Mouse (Mus musculus): ENCODE measurements at regions not wholly inside any gene's neighbourhood (a gene's known extent, or its start where the extent isn't known, plus 50 kb on each side); places are given as distances from the start of the nearest gene placed in this dataset.

- Histone ChIP-seq H3K9me3 (no peaks in the 10 kb centered on the region), H3K27me3 (replicated peaks) (no peaks in the 10 kb centered on the region), H3K9ac (no peak overlapping the region), H3K4me1 (replicated peaks) (no peaks in the 10 kb centered on the region), H3K4me2 (replicated peaks) (no peak overlapping the region), H3K27ac (no peak overlapping the region), H3K36me3 (no peaks in the 10 kb centered on the region), H3K4me3 (replicated peaks) (no peak overlapping the region)
- ATAC-seq = no peak
- WGBS = 69% methylated on average over 22 of the region's 22 CpGs
These were observed 93.5 kb upstream of the Tut7 start for GRCm38 (mm10) chr13:59916166-59917044.

DNA sequence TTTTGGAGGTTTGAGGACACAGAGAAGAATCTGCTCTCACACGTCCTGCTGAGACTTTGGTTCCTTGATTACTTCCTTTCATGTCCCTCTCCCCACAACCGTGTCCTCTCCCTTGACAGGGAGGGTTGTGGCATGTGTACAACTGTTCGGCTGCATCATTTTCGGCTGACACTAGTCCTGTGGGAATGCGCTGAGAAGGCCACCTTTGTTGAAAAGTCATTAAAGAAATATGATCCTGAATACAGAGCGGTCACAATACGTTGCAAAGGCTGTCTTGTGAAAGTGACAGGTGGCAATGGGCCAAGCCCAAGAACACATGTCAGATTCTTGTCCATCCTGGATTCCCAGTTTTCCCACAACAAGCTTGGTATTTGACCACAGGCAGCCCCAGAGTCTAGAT is 92.8 kb upstream of the Tut7 start:
- H3K27ac ChIP-seq = no peak overlapping the region
- H3K4me2 ChIP-seq (replicated peaks) = no peak overlapping the region
- WGBS = 85% methylated on average over 7 of the region's 7 CpGs
- H3K27me3 ChIP-seq (replicated peaks) = no peaks in the 10 kb centered on the region
- no peaks in the 10 kb centered on the region for H3K9me3 ChIP-seq
- no peak overlapping the region for H3K9ac ChIP-seq
- H3K4me1 ChIP-seq (replicated peaks) = 0 out of 2 replicates have a peak, but pooled peaks cover under 1% of the 10 kb centered on the region
- H3K4me3 ChIP-seq (replicated peaks) = no peak overlapping the region
- no peak for ATAC-seq
- no peaks in the 10 kb centered on the region for H3K36me3 ChIP-seq

DNA sequence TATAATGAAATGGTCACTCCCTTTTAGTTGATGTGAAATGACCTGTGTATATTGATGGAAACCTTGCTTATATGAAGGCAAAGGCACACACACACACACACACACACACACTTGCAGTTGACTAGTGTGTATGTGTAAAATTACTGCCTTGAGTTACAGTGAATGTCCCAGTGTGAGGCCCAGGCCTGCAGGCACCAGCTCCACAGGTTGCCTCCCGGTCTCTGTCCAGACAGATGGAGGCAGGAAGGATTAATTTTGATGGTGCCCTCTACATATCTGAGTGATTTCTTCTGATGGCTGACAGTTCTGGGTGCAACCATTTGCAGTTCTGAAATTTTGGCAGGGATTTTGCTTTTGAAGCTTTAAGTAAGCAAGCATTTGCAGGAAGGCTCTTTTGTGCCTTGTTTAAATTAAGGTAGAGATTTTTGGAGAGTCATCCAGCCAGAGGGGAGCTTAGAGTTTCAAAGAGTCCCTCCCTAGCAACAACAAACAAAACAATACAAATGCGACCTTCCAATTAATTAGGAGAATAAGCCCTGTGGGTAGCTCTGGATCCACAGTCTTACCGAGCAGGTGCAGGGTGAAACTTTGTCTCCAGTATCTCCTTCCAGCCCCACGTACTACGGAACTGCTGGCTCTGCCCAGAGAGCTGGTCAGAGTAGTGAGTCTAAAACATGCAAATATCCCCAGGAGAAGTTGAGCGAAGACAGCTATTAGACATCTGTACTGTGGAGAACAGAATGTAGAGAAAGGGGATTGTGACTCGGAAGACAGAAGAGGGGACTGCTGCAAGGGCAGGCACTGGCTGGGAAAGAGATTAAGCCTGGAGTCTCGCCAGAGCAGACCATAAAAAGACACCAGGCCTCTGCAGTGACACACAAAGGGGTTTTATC is 87.5 kb upstream of the Tut7 start:
- H3K4me2 ChIP-seq (replicated peaks) = no peak overlapping the region
- 52% methylated on average over 8 of the region's 8 CpGs for WGBS

GRCm38 (mm10) chr13:59909400-59909799 is 86.5 kb upstream of the Tut7 start:
- WGBS = 74% methylated on average over 4 of the region's 4 CpGs
- 0 out of 2 replicates have a peak, but pooled peaks cover 2% of the 10 kb centered on the region for H3K4me1 ChIP-seq (replicated peaks)
- H3K4me2 ChIP-seq (replicated peaks) = no peak overlapping the region
- ATAC-seq = no peak
- H3K27me3 ChIP-seq (replicated peaks) = no peaks in the 10 kb centered on the region
- H3K4me3 ChIP-seq (replicated peaks) = no peak overlapping the region
- no peak overlapping the region for H3K27ac ChIP-seq
- no peak overlapping the region for H3K9ac ChIP-seq
- no peaks in the 10 kb centered on the region for H3K36me3 ChIP-seq
- H3K9me3 ChIP-seq = no peaks in the 10 kb centered on the region

More for the DNA sequence above, 87.5 kb upstream of the Tut7 start:
- no peaks in the 10 kb centered on the region for H3K27me3 ChIP-seq (replicated peaks)
- no peak overlapping the region for H3K27ac ChIP-seq
- no peak overlapping the region for H3K9ac ChIP-seq
- no peaks in the 10 kb centered on the region for H3K36me3 ChIP-seq
- no peak for ATAC-seq
- H3K9me3 ChIP-seq = no peaks in the 10 kb centered on the region
- H3K4me1 ChIP-seq (replicated peaks) = 0 out of 2 replicates have a peak, but pooled peaks cover 2% of the 10 kb centered on the region
- H3K4me3 ChIP-seq (replicated peaks) = no peak overlapping the region

GRCm38 (mm10) chr13:59908786-59909185 is 85.8 kb upstream of the Tut7 start:
- Histone ChIP-seq H3K9me3 (no peaks in the 10 kb centered on the region), H3K4me1 (replicated peaks) (0 out of 2 replicates have a peak, but pooled peaks cover 2% of the 10 kb centered on the region), H3K27ac (no peak overlapping the region), H3K36me3 (no peaks in the 10 kb centered on the region), H3K4me2 (replicated peaks) (no peak overlapping the region), H3K9ac (no peak overlapping the region), H3K27me3 (replicated peaks) (no peaks in the 10 kb centered on the region), H3K4me3 (replicated peaks) (no peak overlapping the region)
- WGBS = 77% methylated on average over 4 of the region's 4 CpGs
- ATAC-seq = no peak

DNA sequence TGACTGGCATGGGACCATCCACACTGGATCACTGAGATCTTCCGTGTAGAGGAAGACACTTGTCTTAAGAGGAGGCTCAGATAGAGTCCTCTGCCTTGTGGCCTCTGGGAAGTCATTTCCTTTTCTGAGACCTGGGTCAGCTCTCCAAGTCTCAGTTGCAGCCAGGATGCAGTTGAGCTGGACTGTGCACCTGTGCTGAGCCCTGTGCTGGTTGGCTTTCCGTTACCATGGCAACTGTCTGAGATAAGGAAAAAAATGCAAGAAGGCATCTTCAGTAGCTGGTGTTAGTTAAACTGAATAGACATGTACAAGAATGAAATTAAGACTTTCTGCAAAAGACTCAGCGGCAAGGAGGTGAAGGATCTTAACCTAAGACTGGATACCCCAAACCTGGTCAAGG is 82.5 kb upstream of the Tut7 start:
- no peak overlapping the region for H3K27ac ChIP-seq
- H3K27me3 ChIP-seq (replicated peaks) = no peaks in the 10 kb centered on the region
- no peak overlapping the region for H3K4me3 ChIP-seq (replicated peaks)
- H3K4me2 ChIP-seq (replicated peaks) = no peak overlapping the region
- 86% methylated on average over 3 of the region's 3 CpGs for WGBS
- H3K4me1 ChIP-seq (replicated peaks) = no peaks in the 10 kb centered on the region
- no peak overlapping the region for H3K9ac ChIP-seq
- no peaks in the 10 kb centered on the region for H3K9me3 ChIP-seq
- ATAC-seq = no peak
- no peaks in the 10 kb centered on the region for H3K36me3 ChIP-seq

GRCm38 (mm10) chr13:59904415-59904814 is 81.5 kb upstream of the Tut7 start:
- Histone ChIP-seq H3K4me3 (replicated peaks) (no peak overlapping the region), H3K4me2 (replicated peaks) (no peak overlapping the region), H3K4me1 (replicated peaks) (no peaks in the 10 kb centered on the region), H3K27me3 (replicated peaks) (no peaks in the 10 kb centered on the region), H3K9me3 (no peaks in the 10 kb centered on the region), H3K27ac (no peak overlapping the region), H3K36me3 (no peaks in the 10 kb centered on the region), H3K9ac (no peak overlapping the region)
- 0 out of 2 replicates have a peak, but pooled peaks have one; percentile 36 for ATAC-seq
- 79% methylated on average over 1 of the region's 1 CpGs for WGBS

- H3K36me3 ChIP-seq = no peaks in the 10 kb centered on the region
- no peak for ATAC-seq
- 64% methylated on average over 7 of the region's 7 CpGs for WGBS
- no peak overlapping the region for H3K4me3 ChIP-seq (replicated peaks)
- no peaks in the 10 kb centered on the region for H3K9me3 ChIP-seq
- no peak overlapping the region for H3K27ac ChIP-seq
- H3K4me1 ChIP-seq (replicated peaks) = no peaks in the 10 kb centered on the region
- H3K9ac ChIP-seq = no peak overlapping the region
- H3K27me3 ChIP-seq (replicated peaks) = no peaks in the 10 kb centered on the region
- no peak overlapping the region for H3K4me2 ChIP-seq (replicated peaks)
These were observed 76.6 kb upstream of the Tut7 start for GRCm38 (mm10) chr13:59899521-59899920.

DNA sequence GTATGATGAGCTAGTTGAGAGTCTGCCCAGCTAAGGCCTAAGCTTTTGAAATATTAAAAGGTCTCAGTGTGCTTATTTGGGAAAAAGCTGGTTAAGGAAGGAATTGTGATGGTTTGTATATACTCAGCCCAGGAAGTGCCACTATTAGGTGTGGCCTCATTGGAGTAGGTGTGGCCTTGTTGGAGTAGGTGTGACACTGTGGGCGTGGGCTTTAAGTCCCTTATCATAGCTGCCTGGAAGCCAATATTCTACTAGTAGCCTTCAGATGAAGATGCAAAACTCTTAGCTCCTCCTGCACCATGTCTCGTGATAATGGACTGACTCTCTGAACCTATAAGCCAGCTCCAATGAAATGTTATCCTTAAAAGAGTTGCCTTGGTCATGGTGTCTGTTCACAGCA is 72.8 kb upstream of the Tut7 start:
- no peak overlapping the region for H3K4me2 ChIP-seq (replicated peaks)
- H3K36me3 ChIP-seq = no peaks in the 10 kb centered on the region
- H3K27me3 ChIP-seq (replicated peaks) = peaks cover 5% of the 10 kb centered on the region; the same call in 1 of the 2 replicates
- WGBS = 92% methylated on average over 2 of the region's 2 CpGs
- no peaks in the 10 kb centered on the region for H3K9me3 ChIP-seq
- no peak overlapping the region for H3K27ac ChIP-seq
- H3K4me3 ChIP-seq (replicated peaks) = no peak overlapping the region
- H3K9ac ChIP-seq = no peak overlapping the region
- no peak for ATAC-seq
- peaks cover 8% of the 10 kb centered on the region; the same call in 1 of the 2 replicates for H3K4me1 ChIP-seq (replicated peaks)

- Histone ChIP-seq H3K36me3 (no peaks in the 10 kb centered on the region), H3K27ac (no peak overlapping the region), H3K9ac (no peak overlapping the region), H3K4me2 (replicated peaks) (no peak overlapping the region), H3K4me3 (replicated peaks) (no peak overlapping the region), H3K4me1 (replicated peaks) (peaks cover 8% of the 10 kb centered on the region; the same call in 1 of the 2 replicates), H3K9me3 (no peaks in the 10 kb centered on the region), H3K27me3 (replicated peaks) (peaks cover 5% of the 10 kb centered on the region; the same call in 1 of the 2 replicates)
- 66% methylated on average over 5 of the region's 5 CpGs for WGBS
- no peak for ATAC-seq
These were observed 71.1 kb upstream of the Tut7 start for GRCm38 (mm10) chr13:59894094-59894493.

GRCm38 (mm10) chr13:59892961-59893360 is 70.0 kb upstream of the Tut7 start:
- no peak overlapping the region for H3K9ac ChIP-seq
- no peak for ATAC-seq
- H3K36me3 ChIP-seq = no peaks in the 10 kb centered on the region
- no peak overlapping the region for H3K27ac ChIP-seq
- 52% methylated on average over 8 of the region's 8 CpGs for WGBS
- no peaks in the 10 kb centered on the region for H3K9me3 ChIP-seq
- no peak overlapping the region for H3K4me2 ChIP-seq (replicated peaks)
- peaks cover 5% of the 10 kb centered on the region; the same call in 1 of the 2 replicates for H3K27me3 ChIP-seq (replicated peaks)
- H3K4me3 ChIP-seq (replicated peaks) = no peak overlapping the region
- peaks cover 8% of the 10 kb centered on the region; the same call in 1 of the 2 replicates for H3K4me1 ChIP-seq (replicated peaks)

GRCm38 (mm10) chr13:59892340-59892739 is 69.4 kb upstream of the Tut7 start:
- ATAC-seq = peak; percentile 65; the same call in 1 of the 2 replicates

More at GRCm38 (mm10) chr13:59892340-59892739, 69.4 kb upstream of the Tut7 start:
- Histone ChIP-seq H3K4me1 (replicated peaks) (peaks cover 8% of the 10 kb centered on the region; the same call in 1 of the 2 replicates), H3K27ac (no peak overlapping the region), H3K4me2 (replicated peaks) (no peak overlapping the region), H3K4me3 (replicated peaks) (no peak overlapping the region), H3K9me3 (no peaks in the 10 kb centered on the region), H3K27me3 (replicated peaks) (peaks cover 5% of the 10 kb centered on the region; the same call in 1 of the 2 replicates), H3K9ac (no peak overlapping the region), H3K36me3 (no peaks in the 10 kb centered on the region)
- WGBS = 31% methylated on average over 9 of the region's 9 CpGs

Measured in intestine, embryonic 15.5 days (tissue).